Mouse (Mus musculus) embryo, embryonic 10.5 days (tissue): ENCODE measurements at regions not wholly inside any gene's neighbourhood (a gene's known extent, or its start where the extent isn't known, plus 50 kb on each side); places are given as distances from the start of the nearest gene placed in this dataset.
"Not testable (repeated sequence)": the region's sequence is repeated elsewhere in the genome, so short reads cannot be mapped to it uniquely, and the experiment has no call there.

Experiments
- DNase-seq: peaks from one replicate; pipeline ENCODE4 v3.0.0-alpha.2; 2015; ENCODE audit warnings: low spot score

GRCm38 (mm10) chr6:102005627-102006026 is 567.3 kb downstream of the Cntn3 start:
- no peak for DNase-seq

GRCm38 (mm10) chr6:101998181-101998580 is 574.7 kb downstream of the Cntn3 start:
- DNase-seq: peak; percentile 4

GRCm38 (mm10) chr6:101997629-101998028 is 575.3 kb downstream of the Cntn3 start:
- DNase-seq: peak; percentile 5

GRCm38 (mm10) chr6:101992815-101993214 is 580.1 kb downstream of the Cntn3 start:
- DNase-seq: no peak

- no peak for DNase-seq
Observed at GRCm38 (mm10) chr6:101981656-101982055, 591.2 kb downstream of the Cntn3 start.

- peak; percentile 8 for DNase-seq
Observed at GRCm38 (mm10) chr6:101979213-101979612, 593.7 kb downstream of the Cntn3 start.

GRCm38 (mm10) chr6:101964941-101965340 is 587.2 kb upstream of the Pdzrn3 start:
- no peak for DNase-seq

GRCm38 (mm10) chr6:101961476-101961875 is 583.8 kb upstream of the Pdzrn3 start:
- DNase-seq: not testable (repeated sequence)

GRCm38 (mm10) chr6:101949681-101950080 is 572.0 kb upstream of the Pdzrn3 start:
- no peak for DNase-seq

GRCm38 (mm10) chr6:101948950-101949349 is 571.3 kb upstream of the Pdzrn3 start:
- DNase-seq: no peak

- DNase-seq: no peak
Observed at GRCm38 (mm10) chr6:101940266-101940866, 562.7 kb upstream of the Pdzrn3 start.

- no peak for DNase-seq
Observed at GRCm38 (mm10) chr6:101938393-101938985, 560.8 kb upstream of the Pdzrn3 start.

GRCm38 (mm10) chr6:101937467-101938392 is 560.0 kb upstream of the Pdzrn3 start:
- peak; percentile 22 for DNase-seq

- DNase-seq: no peak
Observed at GRCm38 (mm10) chr6:101931768-101932167, 554.1 kb upstream of the Pdzrn3 start.

GRCm38 (mm10) chr6:101921686-101922085 is 544.0 kb upstream of the Pdzrn3 start:
- no peak for DNase-seq

- DNase-seq: no peak
Observed at GRCm38 (mm10) chr6:101921186-101921585, 543.5 kb upstream of the Pdzrn3 start.

- DNase-seq: no peak
Observed at GRCm38 (mm10) chr6:101918914-101919313, 541.2 kb upstream of the Pdzrn3 start.

GRCm38 (mm10) chr6:101905029-101905342 is 527.3 kb upstream of the Pdzrn3 start:
- no peak for DNase-seq

- DNase-seq: no peak
Observed at GRCm38 (mm10) chr6:101904234-101905028, 526.7 kb upstream of the Pdzrn3 start.

- DNase-seq: no peak
Observed at GRCm38 (mm10) chr6:101902276-101902675, 524.6 kb upstream of the Pdzrn3 start.

GRCm38 (mm10) chr6:101898544-101898943 is 520.8 kb upstream of the Pdzrn3 start:
- DNase-seq: no peak

GRCm38 (mm10) chr6:101890655-101891054 is 513.0 kb upstream of the Pdzrn3 start:
- DNase-seq: no peak
